Mouse (Mus musculus) forebrain, embryonic 16.5 days (tissue): ENCODE measurements around the gene Tle3. TPM values are rescaled to one million over a fixed set of nuclear protein-coding genes. Genes with fewer than 3 reads are reported as not detected.

ENCODE experiments used
- ATAC-seq: fragments of 200-750 bp; cut with Nextera tagmentation; 2 replicates; pipeline ENCODE4 v1.8.0; 2017; ENCODE audit warnings: mild to moderate bottlenecking, moderate library complexity
- H3K27ac ChIP-seq: fragments of 300-500 bp; sonication (generic); 2 replicates; pipeline ENCODE4 v1.5.1; 2014; ENCODE audit warnings: low read length, control low read depth
- H3K27me3 ChIP-seq: fragments of 300-500 bp; sonication (generic); replicated peaks from 2 replicates; pipeline ENCODE4 v1.6.1; 2014; ENCODE audit warnings: low read length; ENCODE audit not compliant: control insufficient read depth, insufficient read depth
- H3K36me3 ChIP-seq: fragments of 300-500 bp; sonication (generic); 2 replicates; pipeline ENCODE4 v1.6.1; 2014; ENCODE audit not compliant: control insufficient read depth, insufficient read depth
- H3K4me1 ChIP-seq: fragments of 300-500 bp; sonication (generic); replicated peaks from 2 replicates; pipeline ENCODE4 v1.6.1; 2014; ENCODE audit warnings: low read length; ENCODE audit not compliant: control insufficient read depth, insufficient read depth
- H3K4me2 ChIP-seq: fragments of 300-500 bp; sonication (generic); 2 replicates; pipeline ENCODE4 v1.6.1; 2014; ENCODE audit warnings: mild to moderate bottlenecking, low read length, control low read depth
- H3K4me3 ChIP-seq: fragments of 300-500 bp; sonication (generic); replicated peaks from 2 replicates; pipeline ENCODE4 v1.5.1; 2014; ENCODE audit warnings: mild to moderate bottlenecking, low read length, control low read depth
- H3K9ac ChIP-seq: fragments of 300-500 bp; sonication (generic); replicated peaks from 2 replicates; pipeline ENCODE4 v1.6.1; 2014; ENCODE audit warnings: low read depth, low read length, control low read depth
- H3K9me3 ChIP-seq: fragments of 300-500 bp; sonication (generic); 2 replicates; pipeline ENCODE4 v1.6.1; 2016; ENCODE audit warnings: low read length; ENCODE audit not compliant: control insufficient read depth
- WGBS: fragments of 180-500 bp; shearing (Covaris S2); extraction: QIAGEN DNeasy Blood & Tissue Kit; methylation state at CpG from one replicate; pipeline ENCODE4 v1.1.7; 2014; 5-methylcytosine and 5-hydroxymethylcytosine counted together
- polyA plus RNA-seq: library from polyadenylated mRNA; unstranded; fragments of >200 nt; fragmentation: Nextera tagmentation; extraction: Ambion mirVana; gene quantifications from 2 replicates; pipeline ENCODE4 v1.2.1, GENCODE M21; 2015

The Tle3 gene
- 36.8 and 42.5 TPM in 2 replicates for polyA plus RNA-seq

GRCm38 (mm10) chr9:61371755-61372509 is at the start of gene Tle3:
TSS of gene Tle3 (plus strand) at chr9:61372366.
- peak within 1 kb of the TSS; percentile 79 for H3K4me3 ChIP-seq
- peak; percentile 64 for ATAC-seq
- WGBS = under 1% methylated on average over 35 of the region's 35 CpGs
- H3K36me3 ChIP-seq = no peaks in the 10 kb centered on the region
- peaks cover 55% of the 10 kb centered on the region for H3K4me1 ChIP-seq
- H3K27me3 ChIP-seq = no peaks in the 10 kb centered on the region
- H3K27ac ChIP-seq = peak within 1 kb of the TSS; percentile 89
- H3K9me3 ChIP-seq = no peaks in the 10 kb centered on the region
- peak within 1 kb of the TSS; percentile 94 for H3K4me2 ChIP-seq
- H3K9ac ChIP-seq = peak within 1 kb of the TSS; percentile 99

GRCm38 (mm10) chr9:61323221-61323620 is 48.9 kb upstream of the Tle3 start:
- Histone ChIP-seq H3K27ac (no peak overlapping the region), H3K9me3 (no peaks in the 10 kb centered on the region), H3K27me3 (no peaks in the 10 kb centered on the region), H3K36me3 (no peaks in the 10 kb centered on the region), H3K4me2 (no peak overlapping the region), H3K9ac (no peak overlapping the region), H3K4me3 (no peak overlapping the region), H3K4me1 (peaks cover 9% of the 10 kb centered on the region)
- 65% methylated on average over 5 of the region's 5 CpGs for WGBS
- ATAC-seq = no peak

GRCm38 (mm10) chr9:61323879-61324278 is 48.3 kb upstream of the Tle3 start:
- 7% methylated on average over 3 of the region's 3 CpGs for WGBS
- H3K9me3 ChIP-seq = no peaks in the 10 kb centered on the region
- H3K4me3 ChIP-seq = no peak overlapping the region
- no peak overlapping the region for H3K4me2 ChIP-seq
- H3K27me3 ChIP-seq = no peaks in the 10 kb centered on the region
- no peaks in the 10 kb centered on the region for H3K36me3 ChIP-seq
- H3K4me1 ChIP-seq = peaks cover 9% of the 10 kb centered on the region
- ATAC-seq = no peak
- H3K9ac ChIP-seq = no peak overlapping the region
- H3K27ac ChIP-seq = no peak overlapping the region

GRCm38 (mm10) chr9:61324354-61324753 is 47.8 kb upstream of the Tle3 start:
- Histone ChIP-seq H3K4me1 (peaks cover 9% of the 10 kb centered on the region), H3K4me2 (no peak overlapping the region), H3K9ac (0 out of 2 replicates have a peak overlapping the region, but pooled peaks have one; percentile 16), H3K27ac (no peak overlapping the region), H3K36me3 (no peaks in the 10 kb centered on the region), H3K9me3 (no peaks in the 10 kb centered on the region), H3K27me3 (no peaks in the 10 kb centered on the region), H3K4me3 (no peak overlapping the region)
- no peak for ATAC-seq
- 11% methylated on average over 12 of the region's 12 CpGs for WGBS

GRCm38 (mm10) chr9:61325012-61325411 is 47.2 kb upstream of the Tle3 start:
- H3K4me1 ChIP-seq = peaks cover 9% of the 10 kb centered on the region
- H3K9me3 ChIP-seq = no peaks in the 10 kb centered on the region
- H3K9ac ChIP-seq = no peak overlapping the region
- no peaks in the 10 kb centered on the region for H3K27me3 ChIP-seq
- H3K27ac ChIP-seq = no peak overlapping the region
- WGBS = 35% methylated on average over 2 of the region's 2 CpGs
- H3K4me3 ChIP-seq = no peak overlapping the region
- no peak overlapping the region for H3K4me2 ChIP-seq
- no peaks in the 10 kb centered on the region for H3K36me3 ChIP-seq
- no peak for ATAC-seq

GRCm38 (mm10) chr9:61325931-61326351 is 46.2 kb upstream of the Tle3 start:
- H3K27me3 ChIP-seq = no peaks in the 10 kb centered on the region
- H3K27ac ChIP-seq = no peak overlapping the region
- H3K4me1 ChIP-seq = peaks cover 9% of the 10 kb centered on the region
- H3K36me3 ChIP-seq = no peaks in the 10 kb centered on the region
- no peak for ATAC-seq
- H3K4me3 ChIP-seq = no peak overlapping the region
- no peaks in the 10 kb centered on the region for H3K9me3 ChIP-seq
- WGBS = 42% methylated on average over 7 of the region's 7 CpGs
- no peak overlapping the region for H3K9ac ChIP-seq
- no peak overlapping the region for H3K4me2 ChIP-seq

- 62% methylated on average over 8 of the region's 8 CpGs for WGBS
- no peaks in the 10 kb centered on the region for H3K27me3 ChIP-seq
Observed at GRCm38 (mm10) chr9:61326922-61327321, 45.2 kb upstream of the Tle3 start.

GRCm38 (mm10) chr9:61328173-61328572 is 44.0 kb upstream of the Tle3 start:
- no peak overlapping the region for H3K4me2 ChIP-seq
- WGBS = 85% methylated on average over 5 of the region's 5 CpGs
- ATAC-seq = no peak

More at GRCm38 (mm10) chr9:61326922-61327321, 45.2 kb upstream of the Tle3 start:
- no peak overlapping the region for H3K4me3 ChIP-seq
- ATAC-seq = no peak
- no peak overlapping the region for H3K4me2 ChIP-seq
- H3K9ac ChIP-seq = no peak overlapping the region
- no peak overlapping the region for H3K27ac ChIP-seq
- H3K36me3 ChIP-seq = no peaks in the 10 kb centered on the region
- peaks cover 9% of the 10 kb centered on the region for H3K4me1 ChIP-seq
- no peaks in the 10 kb centered on the region for H3K9me3 ChIP-seq

GRCm38 (mm10) chr9:61330747-61331146 is 41.4 kb upstream of the Tle3 start:
- no peak for ATAC-seq
- WGBS = 88% methylated on average over 9 of the region's 9 CpGs
- no peak overlapping the region for H3K4me2 ChIP-seq
- H3K4me1 ChIP-seq = no peaks in the 10 kb centered on the region
- H3K36me3 ChIP-seq = no peaks in the 10 kb centered on the region
- no peak overlapping the region for H3K4me3 ChIP-seq
- H3K27ac ChIP-seq = no peak overlapping the region
- no peaks in the 10 kb centered on the region for H3K27me3 ChIP-seq
- no peak overlapping the region for H3K9ac ChIP-seq
- H3K9me3 ChIP-seq = no peaks in the 10 kb centered on the region

More at GRCm38 (mm10) chr9:61328173-61328572, 44.0 kb upstream of the Tle3 start:
- Histone ChIP-seq H3K27me3 (no peaks in the 10 kb centered on the region), H3K27ac (no peak overlapping the region), H3K36me3 (no peaks in the 10 kb centered on the region), H3K4me1 (peaks cover 7% of the 10 kb centered on the region), H3K9ac (no peak overlapping the region), H3K9me3 (no peaks in the 10 kb centered on the region), H3K4me3 (no peak overlapping the region)
